Mouse (Mus musculus): ENCODE measurements around the gene Mlkl. TPM values are rescaled to one million over a fixed set of nuclear protein-coding genes. Genes with fewer than 3 reads are reported as not detected.

Gene Mlkl
- total RNA-seq, 4 experiments from 2014 or later = 0.30 to 0.33 TPM; not detected in 2

Other genes starting within 250 kb of the Mlkl start
- 1 to 10 TPM; 2.3 to 4.0 (median 3.3) TPM for gene Clec18a, start 245.8 kb downstream of the Mlkl start, total RNA-seq (2022)
- gene Pdpr, start 243.5 kb downstream of the Mlkl start, total RNA-seq (2022) = 10 to 100 TPM; 29.0 to 36.5 (median 31.5) TPM
- gene Glg1, start 79.0 kb downstream of the Mlkl start, total RNA-seq (2022) = 100 to 1,000 TPM; 139 to 145 (median 142) TPM
- gene Rfwd3, start 38.0 kb downstream of the Mlkl start, total RNA-seq (2022) = 10 to 100 TPM; 22.4 to 24.1 (median 23.5) TPM
- gene Fa2h, start 55.6 kb upstream of the Mlkl start, total RNA-seq (2022) = 10 to 100 TPM; 23.8 to 26.2 (median 24.8) TPM
- 10 to 100 TPM; 19.5 to 21.7 (median 20.3) TPM for gene Wdr59, start 183.9 kb upstream of the Mlkl start, total RNA-seq (2022)
- gene Znrf1, start 197.9 kb upstream of the Mlkl start, total RNA-seq (2022) = 100 to 1,000 TPM; 120 to 139 (median 129) TPM